Mouse (Mus musculus) CH12.LX (cell line): ENCODE data around the gene Phf23.

Experiments
- EP300 ChIP-seq: IDR thresholded peaks from 2 replicates; pipeline ENCODE4 v1.6.1; 2011; ENCODE audit warnings: low read length, improper control_type of control experiment
- POLR2A ChIP-seq: IDR thresholded peaks from 2 replicates; pipeline ENCODE4 v1.6.1; 2011; ENCODE audit warnings: low read depth, mild to moderate bottlenecking, improper control_type of control experiment, low read length

- TF ChIP-seq EP300 (no peak), POLR2A (no peak)
Observed at GRCm38 (mm10) chr11:69964650-69965270, 30.8 kb upstream of the Phf23 start, which contains the start of gene Cldn7.
